Mouse (Mus musculus) megakaryocyte, embryonic 14.5 days (primary cell): ENCODE measurements at regions not wholly inside any gene's neighbourhood (a gene's known extent, or its start where the extent isn't known, plus 50 kb on each side); places are given as distances from the start of the nearest gene placed in this dataset.

Experiments
- FLI1 ChIP-seq: IDR thresholded peaks from 2 replicates; pipeline ENCODE4 v1.6.1; 2012; ENCODE audit warnings: low read length, inconsistent platforms, mixed read lengths
- GATA1 ChIP-seq: IDR thresholded peaks from 3 replicates; pipeline ENCODE4 v1.6.1; 2012; ENCODE audit warnings: mixed read lengths, low read length, inconsistent platforms, borderline replicate concordance

DNA sequence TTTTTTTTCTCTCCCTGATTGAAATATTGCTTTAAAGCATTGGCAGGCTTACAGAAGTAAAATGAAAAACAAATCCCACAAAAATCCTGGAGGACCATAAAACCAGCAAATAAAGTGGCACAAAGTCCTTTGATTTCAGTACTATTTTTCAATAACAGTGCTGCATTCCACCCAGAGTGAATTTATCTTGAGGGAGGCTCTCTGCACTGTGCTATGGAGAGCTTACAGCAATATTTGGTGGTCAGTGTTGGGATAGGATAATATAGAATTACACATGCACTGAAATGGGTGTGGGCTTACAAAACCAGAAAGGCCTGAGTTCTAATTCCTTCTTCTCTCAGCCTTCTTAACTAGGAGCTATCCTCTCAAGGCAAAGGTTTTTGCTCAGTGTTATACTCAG lies 211.6 kb downstream of the Emx2 start:
- TF ChIP-seq GATA1 (no peak), FLI1 (no peak)
